Mouse (Mus musculus): ENCODE measurements around the gene Zbtb46. TPM values are rescaled to one million over a fixed set of nuclear protein-coding genes. Genes with fewer than 3 reads are reported as not detected.

The Zbtb46 gene
- polyA plus RNA-seq, 2 experiments, result 5.3 to 6.8 TPM

DNA sequence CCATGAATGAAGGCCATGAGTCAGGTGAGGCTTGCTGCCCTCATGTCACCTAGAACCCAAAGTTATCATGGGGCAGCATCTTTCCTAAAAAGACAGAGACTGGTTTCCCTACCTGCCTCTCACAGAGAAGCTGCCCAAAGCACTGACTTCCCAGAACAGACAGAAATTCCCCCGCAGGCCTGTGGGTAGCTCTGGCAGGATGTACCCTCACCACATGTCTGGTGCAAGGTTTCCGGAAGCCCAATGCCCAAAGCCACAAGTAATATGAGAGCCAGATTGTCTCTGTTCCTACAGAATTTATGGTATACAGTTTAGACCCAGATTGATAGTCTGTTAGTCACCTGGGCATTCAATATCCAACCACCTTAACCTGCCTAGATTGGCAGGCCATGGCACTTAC, 16.2 kb downstream of the Zbtb46 start:
- Histone ChIP-seq H3K9ac (replicated peaks) (no peak overlapping the region), H3K27me3 (ENCODE audit: control insufficient read depth, insufficient read depth, low read length) (no peaks in the 10 kb centered on the region), H3K4me1 (replicated peaks; ENCODE audit: control insufficient read depth in 2 of 2, insufficient read depth in 2 of 2, low read length in 1 of 2) (no peaks in the 10 kb centered on the region), H3K36me3 (replicated peaks; ENCODE audit: control insufficient read depth, insufficient read depth, low read depth) (no peaks in the 10 kb centered on the region), H3K4me3 (ENCODE audit: insufficient read depth in 1 of 2, low read depth in 2 of 2, low read length in 2 of 2) (no peak overlapping the region), H3K9me3 (ENCODE audit: control insufficient read depth, low read length) (no peaks in the 10 kb centered on the region), H3K4me2 (ENCODE audit: low read depth) (no peak overlapping the region), H3K27ac (no peak overlapping the region)
- DNase-seq (ENCODE audit: low read depth in 3 of 3, low spot score in 3 of 3) (no peak), ATAC-seq (ENCODE audit: insufficient read depth) (no peak)
- WGBS (ENCODE audit: insufficient replicate concordance), result 43% methylated on average over 2 of the region's 2 CpGs
- no peak for TF ChIP-seq EP300 (IDR thresholded peaks at IDR 0.05; ENCODE audit: low read depth)
- no peak for TF ChIP-seq CTCF (IDR thresholded peaks at IDR 0.05; ENCODE audit: low read depth)

- Histone ChIP-seq H3K4me3 (ENCODE audit: insufficient read depth in 1 of 2, low read depth in 2 of 2, low read length in 2 of 2) (no peak overlapping the region), H3K9me3 (ENCODE audit: control insufficient read depth, low read length) (no peaks in the 10 kb centered on the region), H3K36me3 (replicated peaks; ENCODE audit: control insufficient read depth, insufficient read depth, low read depth) (no peaks in the 10 kb centered on the region), H3K9ac (replicated peaks) (no peak overlapping the region), H3K27me3 (ENCODE audit: control insufficient read depth, insufficient read depth, low read length) (no peaks in the 10 kb centered on the region), H3K4me2 (ENCODE audit: low read depth) (no peak overlapping the region), H3K4me1 (replicated peaks; ENCODE audit: control insufficient read depth in 2 of 2, insufficient read depth in 2 of 2, low read length in 1 of 2) (no peaks in the 10 kb centered on the region), H3K27ac (no peak overlapping the region)
- 71% methylated on average over 4 of the region's 4 CpGs for WGBS (ENCODE audit: insufficient replicate concordance)
- ATAC-seq (ENCODE audit: insufficient read depth) (no peak), DNase-seq (ENCODE audit: low read depth in 3 of 3, low spot score in 3 of 3) (no peak)
- TF ChIP-seq CTCF (IDR thresholded peaks at IDR 0.05; ENCODE audit: low read depth), result no peak
- no peak for TF ChIP-seq EP300 (IDR thresholded peaks at IDR 0.05; ENCODE audit: low read depth)
Observed at GRCm38 (mm10) chr2:181438176-181438575, 21.1 kb downstream of the Zbtb46 start.

DNA sequence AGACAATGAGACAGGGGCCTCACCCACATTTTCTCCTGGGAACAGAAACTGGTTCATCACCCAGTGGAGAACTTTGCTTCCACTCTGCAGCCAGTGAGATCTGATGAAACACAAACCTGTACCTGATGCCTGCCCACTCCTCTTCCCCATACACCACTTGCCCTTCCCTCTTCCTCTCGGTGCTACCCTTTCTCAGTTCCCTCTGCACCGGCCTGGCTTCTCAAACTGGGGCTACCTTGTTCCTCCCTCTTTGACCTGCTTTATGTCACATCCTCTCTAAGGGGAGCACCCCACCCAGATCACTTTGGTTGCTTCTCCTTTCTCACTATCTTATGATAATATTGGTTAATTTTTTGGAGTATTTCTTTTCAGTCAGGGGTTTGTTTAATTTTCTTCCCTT, 23.0 kb downstream of the Zbtb46 start:
- TF ChIP-seq CTCF (IDR thresholded peaks at IDR 0.05; ENCODE audit: low read depth) (no peak), EP300 (IDR thresholded peaks at IDR 0.05; ENCODE audit: low read depth) (no peak)
- Histone ChIP-seq H3K4me2 (ENCODE audit: low read depth) (no peak overlapping the region), H3K4me3 (ENCODE audit: insufficient read depth in 1 of 2, low read depth in 2 of 2, low read length in 2 of 2) (no peak overlapping the region), H3K27ac (no peak overlapping the region), H3K9ac (replicated peaks) (no peak overlapping the region; the same call in 1 of the 2 replicates), H3K27me3 (ENCODE audit: control insufficient read depth, insufficient read depth, low read length) (no peaks in the 10 kb centered on the region), H3K9me3 (ENCODE audit: control insufficient read depth, low read length) (no peaks in the 10 kb centered on the region), H3K36me3 (replicated peaks; ENCODE audit: control insufficient read depth, insufficient read depth, low read depth) (no peaks in the 10 kb centered on the region), H3K4me1 (replicated peaks; ENCODE audit: control insufficient read depth in 2 of 2, insufficient read depth in 2 of 2, low read length in 1 of 2) (no peaks in the 10 kb centered on the region)
- 23% methylated on average over 2 of the region's 2 CpGs for WGBS (ENCODE audit: insufficient replicate concordance)
- no peak for DNase-seq (ENCODE audit: low read depth in 3 of 3, low spot score in 3 of 3)
- no peak for ATAC-seq (ENCODE audit: insufficient read depth)

- Histone ChIP-seq H3K36me3 (replicated peaks; ENCODE audit: control insufficient read depth, insufficient read depth, low read depth) (peaks cover 16% of the 10 kb centered on the region), H3K27ac (no peak overlapping the region), H3K27me3 (ENCODE audit: control insufficient read depth, insufficient read depth, low read length) (no peaks in the 10 kb centered on the region), H3K9ac (replicated peaks) (no peak overlapping the region), H3K4me1 (replicated peaks; ENCODE audit: control insufficient read depth in 2 of 2, insufficient read depth in 2 of 2, low read length in 1 of 2) (peaks cover 47 to 51% of the 10 kb centered on the region in 2 experiments), H3K4me2 (ENCODE audit: low read depth) (no peak overlapping the region), H3K4me3 (ENCODE audit: insufficient read depth in 1 of 2, low read depth in 2 of 2, low read length in 2 of 2) (no peak overlapping the region), H3K9me3 (ENCODE audit: control insufficient read depth, low read length) (no peaks in the 10 kb centered on the region)
- no peak for TF ChIP-seq CTCF (IDR thresholded peaks at IDR 0.05; ENCODE audit: low read depth)
- no peak for TF ChIP-seq EP300 (IDR thresholded peaks at IDR 0.05; ENCODE audit: low read depth)
- DNase-seq (ENCODE audit: low read depth in 3 of 3, low spot score in 3 of 3), result no peak
- 78% methylated on average over 9 of the region's 9 CpGs for WGBS (ENCODE audit: insufficient replicate concordance)
- no peak for ATAC-seq (ENCODE audit: insufficient read depth)
Observed at GRCm38 (mm10) chr2:181423834-181424233, 35.4 kb downstream of the Zbtb46 start.

DNA sequence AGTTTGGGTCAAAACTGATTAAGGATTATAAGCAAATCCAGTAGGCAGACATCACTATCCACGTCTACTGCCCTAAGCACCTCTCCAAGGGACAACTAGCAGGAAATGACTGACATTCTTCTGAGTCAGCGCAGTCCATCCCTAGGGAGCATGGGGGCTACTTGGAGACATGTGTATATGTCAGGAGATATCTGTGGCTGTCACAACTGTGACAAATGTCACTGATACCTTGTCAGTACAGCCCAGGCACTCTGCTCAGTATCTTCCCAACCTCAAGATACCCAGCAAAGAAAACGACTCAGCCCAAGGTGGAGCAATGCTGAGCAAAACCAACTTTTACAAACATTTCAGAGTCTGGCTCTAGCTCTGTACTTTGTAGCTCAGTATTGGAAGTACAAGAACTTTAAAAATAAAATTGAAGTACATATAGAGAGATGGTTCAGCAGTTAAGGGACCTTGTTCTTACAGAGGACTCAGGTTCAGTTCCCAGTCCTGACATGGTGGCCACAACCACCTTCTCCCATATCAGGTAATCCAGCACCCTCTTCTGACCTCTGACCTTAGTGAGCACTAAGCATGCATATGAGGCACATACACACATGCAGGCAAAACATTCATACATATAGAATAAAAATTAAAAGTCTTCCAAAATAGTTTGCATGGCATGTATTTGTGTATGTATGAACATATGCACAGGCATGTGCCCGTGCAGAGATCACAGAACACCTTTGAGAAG, 38.2 kb downstream of the Zbtb46 start:
- Histone ChIP-seq H3K27ac (peak overlapping the region; percentile 68), H3K27me3 (ENCODE audit: control insufficient read depth, insufficient read depth, low read length) (no peaks in the 10 kb centered on the region)

More for the DNA sequence above, 38.2 kb downstream of the Zbtb46 start:
- H3K4me2 ChIP-seq (ENCODE audit: low read depth), result peak overlapping the region; percentile 62
- 27% methylated on average over 4 of the region's 4 CpGs for WGBS (ENCODE audit: insufficient replicate concordance)
- H3K36me3 ChIP-seq (replicated peaks; ENCODE audit: control insufficient read depth, insufficient read depth, low read depth), result peaks cover 16% of the 10 kb centered on the region
- H3K9ac ChIP-seq (replicated peaks), result peak overlapping the region; percentile 21
- H3K9me3 ChIP-seq (ENCODE audit: control insufficient read depth, low read length), result no peaks in the 10 kb centered on the region
- DNase-seq (ENCODE audit: low read depth in 3 of 3, low spot score in 3 of 3) (peak; percentile 60 to 69 (median 68)), ATAC-seq (ENCODE audit: insufficient read depth) (peak; percentile 82)
- peaks cover 53 to 58% of the 10 kb centered on the region in 2 experiments for H3K4me1 ChIP-seq (replicated peaks; ENCODE audit: control insufficient read depth in 2 of 2, insufficient read depth in 2 of 2, low read length in 1 of 2)
- TF ChIP-seq EP300 (IDR thresholded peaks at IDR 0.05; ENCODE audit: low read depth) (peak; percentile 95), CTCF (IDR thresholded peaks at IDR 0.05; ENCODE audit: low read depth) (no peak)
- H3K4me3 ChIP-seq (ENCODE audit: insufficient read depth in 1 of 2, low read depth in 2 of 2, low read length in 2 of 2), result no peak overlapping the region; a peak in 1 of 4 replicates
